Mouse (Mus musculus): ENCODE measurements at regions not wholly inside any gene's neighbourhood (a gene's known extent, or its start where the extent isn't known, plus 50 kb on each side); places are given as distances from the start of the nearest gene placed in this dataset.
A peak's percentile ranks its signal among the peaks of the same experiment; 100 is the strongest.

GRCm38 (mm10) chr7:73650909-73651308 is 89.2 kb upstream of the Fam174b start:
- H3K4me1 ChIP-seq (ENCODE audit: control insufficient read depth, insufficient read depth, insufficient read length, low read length), result no peaks in the 10 kb centered on the region

GRCm38 (mm10) chr7:73648010-73648409 is 92.1 kb upstream of the Fam174b start:
- WGBS, result 13% methylated on average over 4 of the region's 4 CpGs

More at GRCm38 (mm10) chr7:73650909-73651308, 89.2 kb upstream of the Fam174b start:
- Histone ChIP-seq H3K27ac (ENCODE audit: insufficient read depth, low read depth, low read length) (no peak overlapping the region), H3K27me3 (ENCODE audit: control insufficient read depth, insufficient read depth, low read length) (no peaks in the 10 kb centered on the region; the same call in 1 of the 2 replicates), H3K4me3 (ENCODE audit: low read depth, low read length) (no peak overlapping the region), H3K36me3 (ENCODE audit: control insufficient read depth, insufficient read depth, low read length) (no peaks in the 10 kb centered on the region)
- WGBS, result 86% methylated on average over 6 of the region's 6 CpGs
- TF ChIP-seq POLR2A (IDR thresholded peaks at IDR 0.05; ENCODE audit: low read depth, low read length) (no peak), CTCF (IDR thresholded peaks at IDR 0.05; ENCODE audit: extremely low read depth, insufficient read length, insufficient replicate concordance, low read depth, low read length) (no peak)

GRCm38 (mm10) chr7:73647140-73647539 is 93.0 kb upstream of the Fam174b start:
- H3K4me1 ChIP-seq (ENCODE audit: control insufficient read depth, insufficient read depth, insufficient read length, low read length), result no peaks in the 10 kb centered on the region
- no peak overlapping the region for H3K4me3 ChIP-seq (ENCODE audit: low read depth, low read length)
- no peak overlapping the region for H3K27ac ChIP-seq (ENCODE audit: insufficient read depth, low read depth, low read length)
- no peaks in the 10 kb centered on the region; the same call in 1 of the 2 replicates for H3K27me3 ChIP-seq (ENCODE audit: control insufficient read depth, insufficient read depth, low read length)
- no peaks in the 10 kb centered on the region for H3K36me3 ChIP-seq (ENCODE audit: control insufficient read depth, insufficient read depth, low read length)
- TF ChIP-seq POLR2A (IDR thresholded peaks at IDR 0.05; ENCODE audit: low read depth, low read length) (no peak), CTCF (IDR thresholded peaks at IDR 0.05; ENCODE audit: extremely low read depth, insufficient read length, insufficient replicate concordance, low read depth, low read length) (no peak)
- 71% methylated on average over 4 of the region's 4 CpGs for WGBS

More at GRCm38 (mm10) chr7:73648010-73648409, 92.1 kb upstream of the Fam174b start:
- Histone ChIP-seq H3K4me3 (ENCODE audit: low read depth, low read length) (no peak overlapping the region), H3K4me1 (ENCODE audit: control insufficient read depth, insufficient read depth, insufficient read length, low read length) (no peaks in the 10 kb centered on the region), H3K27ac (ENCODE audit: insufficient read depth, low read depth, low read length) (no peak overlapping the region), H3K27me3 (ENCODE audit: control insufficient read depth, insufficient read depth, low read length) (no peaks in the 10 kb centered on the region; the same call in 1 of the 2 replicates), H3K36me3 (ENCODE audit: control insufficient read depth, insufficient read depth, low read length) (no peaks in the 10 kb centered on the region)
- TF ChIP-seq CTCF (IDR thresholded peaks at IDR 0.05; ENCODE audit: extremely low read depth, insufficient read length, insufficient replicate concordance, low read depth, low read length), result peak; percentile 65; the same call in 1 of the 2 replicates
- TF ChIP-seq POLR2A (IDR thresholded peaks at IDR 0.05; ENCODE audit: low read depth, low read length), result no peak

GRCm38 (mm10) chr7:73646711-73647110 is 93.4 kb upstream of the Fam174b start:
- H3K36me3 ChIP-seq (ENCODE audit: control insufficient read depth, insufficient read depth, low read length), result no peaks in the 10 kb centered on the region
- no peak overlapping the region for H3K4me3 ChIP-seq (ENCODE audit: low read depth, low read length)
- H3K4me1 ChIP-seq (ENCODE audit: control insufficient read depth, insufficient read depth, insufficient read length, low read length), result no peaks in the 10 kb centered on the region
- no peaks in the 10 kb centered on the region; the same call in 1 of the 2 replicates for H3K27me3 ChIP-seq (ENCODE audit: control insufficient read depth, insufficient read depth, low read length)
- H3K27ac ChIP-seq (ENCODE audit: insufficient read depth, low read depth, low read length), result no peak overlapping the region
- TF ChIP-seq CTCF (IDR thresholded peaks at IDR 0.05; ENCODE audit: extremely low read depth, insufficient read length, insufficient replicate concordance, low read depth, low read length), result no peak
- TF ChIP-seq POLR2A (IDR thresholded peaks at IDR 0.05; ENCODE audit: low read depth, low read length), result no peak
- 46% methylated on average over 5 of the region's 5 CpGs for WGBS

GRCm38 (mm10) chr7:73644362-73644904 is 95.7 kb upstream of the Fam174b start:
- Histone ChIP-seq H3K36me3 (ENCODE audit: control insufficient read depth, insufficient read depth, low read length) (no peaks in the 10 kb centered on the region), H3K4me3 (ENCODE audit: low read depth, low read length) (no peak overlapping the region), H3K27me3 (ENCODE audit: control insufficient read depth, insufficient read depth, low read length) (no peaks in the 10 kb centered on the region), H3K4me1 (ENCODE audit: control insufficient read depth, insufficient read depth, insufficient read length, low read length) (no peaks in the 10 kb centered on the region), H3K27ac (ENCODE audit: insufficient read depth, low read depth, low read length) (no peak overlapping the region)
- WGBS, result 49% methylated on average over 4 of the region's 4 CpGs
- TF ChIP-seq CTCF (IDR thresholded peaks at IDR 0.05; ENCODE audit: extremely low read depth, insufficient read length, insufficient replicate concordance, low read depth, low read length), result no peak
- TF ChIP-seq POLR2A (IDR thresholded peaks at IDR 0.05; ENCODE audit: low read depth, low read length), result no peak

- WGBS, result 65% methylated on average over 10 of the region's 10 CpGs
These were observed 96.1 kb upstream of the Fam174b start for GRCm38 (mm10) chr7:73643993-73644335.

GRCm38 (mm10) chr7:73643306-73643992 is 96.7 kb upstream of the Fam174b start:
- 80% methylated on average over 19 of the region's 19 CpGs for WGBS
- H3K4me3 ChIP-seq (ENCODE audit: low read depth, low read length), result no peak overlapping the region
- H3K36me3 ChIP-seq (ENCODE audit: control insufficient read depth, insufficient read depth, low read length), result no peaks in the 10 kb centered on the region
- no peaks in the 10 kb centered on the region for H3K4me1 ChIP-seq (ENCODE audit: control insufficient read depth, insufficient read depth, insufficient read length, low read length)
- no peak overlapping the region for H3K27ac ChIP-seq (ENCODE audit: insufficient read depth, low read depth, low read length)
- H3K27me3 ChIP-seq (ENCODE audit: control insufficient read depth, insufficient read depth, low read length), result no peaks in the 10 kb centered on the region
- TF ChIP-seq POLR2A (IDR thresholded peaks at IDR 0.05; ENCODE audit: low read depth, low read length), result no peak
- TF ChIP-seq CTCF (IDR thresholded peaks at IDR 0.05; ENCODE audit: extremely low read depth, insufficient read length, insufficient replicate concordance, low read depth, low read length), result no peak

More at GRCm38 (mm10) chr7:73643993-73644335, 96.1 kb upstream of the Fam174b start:
- no peak overlapping the region for H3K27ac ChIP-seq (ENCODE audit: insufficient read depth, low read depth, low read length)
- no peaks in the 10 kb centered on the region for H3K36me3 ChIP-seq (ENCODE audit: control insufficient read depth, insufficient read depth, low read length)
- no peaks in the 10 kb centered on the region for H3K4me1 ChIP-seq (ENCODE audit: control insufficient read depth, insufficient read depth, insufficient read length, low read length)
- H3K27me3 ChIP-seq (ENCODE audit: control insufficient read depth, insufficient read depth, low read length), result no peaks in the 10 kb centered on the region
- no peak for TF ChIP-seq CTCF (IDR thresholded peaks at IDR 0.05; ENCODE audit: extremely low read depth, insufficient read length, insufficient replicate concordance, low read depth, low read length)
- no peak overlapping the region for H3K4me3 ChIP-seq (ENCODE audit: low read depth, low read length)

Measured in small intestine, adult 2 months (tissue).